Mouse (Mus musculus) midbrain, embryonic 11.5 days (tissue): ENCODE data around the gene Palmd. TPM values are rescaled to one million over a fixed set of nuclear protein-coding genes. Genes with fewer than 3 reads are reported as not detected.
A peak's percentile ranks its signal among the peaks of the same experiment; 100 is the strongest.

Experiments
- ATAC-seq: fragments of 200-750 bp; cut with Nextera tagmentation; 2 replicates; pipeline ENCODE4 v1.8.0; 2017; ENCODE audit warnings: moderate TSS enrichment, moderate library complexity; ENCODE audit not compliant: low FRiP score
- DNase-seq: peaks from one replicate; pipeline ENCODE4 v3.0.0; 2015; ENCODE audit warnings: low spot score; ENCODE audit errors: missing footprints
- H3K27ac ChIP-seq: fragments of 300-500 bp; sonication (generic); 2 replicates; pipeline ENCODE4 v1.5.1; 2014; ENCODE audit warnings: low read depth, low read length
- H3K27me3 ChIP-seq: fragments of 300-500 bp; sonication (generic); 2 replicates; pipeline ENCODE4 v1.6.1; 2014; ENCODE audit warnings: mild to moderate bottlenecking, low read length, moderate library complexity, mixed read lengths; ENCODE audit not compliant: control insufficient read depth, insufficient read depth
- H3K36me3 ChIP-seq: fragments of 300-500 bp; sonication (generic); 2 replicates; pipeline ENCODE4 v1.6.1; 2014; ENCODE audit warnings: mild to moderate bottlenecking, low read length, moderate library complexity, mixed read lengths; ENCODE audit not compliant: control insufficient read depth, insufficient read depth
- H3K4me1 ChIP-seq: fragments of 300-500 bp; sonication (generic); 2 replicates; pipeline ENCODE4 v1.6.1; 2014; ENCODE audit warnings: low read length; ENCODE audit not compliant: control insufficient read depth, insufficient read depth
- H3K4me2 ChIP-seq: fragments of 300-500 bp; sonication (generic); 2 replicates; pipeline ENCODE4 v1.6.1; 2014; ENCODE audit warnings: mild to moderate bottlenecking, moderate library complexity
- H3K4me3 ChIP-seq: fragments of 300-500 bp; sonication (generic); 2 replicates; pipeline ENCODE4 v1.5.1; 2014; ENCODE audit warnings: low read depth, low read length
- H3K9ac ChIP-seq: fragments of 300-500 bp; sonication (generic); 2 replicates; pipeline ENCODE4 v1.6.1; 2014; ENCODE audit warnings: low read length
- H3K9me3 ChIP-seq: fragments of 300-500 bp; sonication (generic); 2 replicates; pipeline ENCODE4 v1.6.1; 2016; ENCODE audit warnings: low read length; ENCODE audit not compliant: control insufficient read depth
- WGBS: fragments of 180-500 bp; shearing (Covaris S2); extraction: QIAGEN DNeasy Blood & Tissue Kit; methylation state at CpG from one replicate; pipeline ENCODE4 v1.1.7; 2014; 5-methylcytosine and 5-hydroxymethylcytosine counted together
- polyA plus RNA-seq: library from polyadenylated mRNA; unstranded; fragments of >200 nt; fragmentation: Nextera tagmentation; extraction: Ambion mirVana; gene quantifications from 2 replicates; pipeline ENCODE4 v1.2.1, GENCODE M21; 2014

Gene Palmd
- 5.1 and 5.3 TPM in 2 replicates for polyA plus RNA-seq

- Histone ChIP-seq H3K36me3 (no peaks in the 10 kb centered on the region), H3K4me3 (peak within 1 kb of the TSS; percentile 25), H3K4me2 (peak within 1 kb of the TSS; percentile 41), H3K9me3 (no peaks in the 10 kb centered on the region), H3K9ac (peak within 1 kb of the TSS; percentile 44), H3K27ac (no peak within 1 kb of the TSS; the same call in 1 of the 2 replicates), H3K4me1 (peaks cover 4% of the 10 kb centered on the region; the same call in 1 of the 2 replicates), H3K27me3 (no peaks in the 10 kb centered on the region)
- WGBS: 19% methylated on average over 17 of the region's 17 CpGs
- DNase-seq: peak; percentile 91
- ATAC-seq: peak; percentile 81
Observed at GRCm38 (mm10) chr3:116968540-116968997, at the start of gene Palmd. Gene Palmd, minus strand, starts transcription at chr3:116968987.

- H3K9me3 ChIP-seq: no peaks in the 10 kb centered on the region
- no peak for ATAC-seq
- no peaks in the 10 kb centered on the region for H3K36me3 ChIP-seq
- no peak for DNase-seq
- no peaks in the 10 kb centered on the region for H3K4me1 ChIP-seq
- no peak overlapping the region for H3K9ac ChIP-seq
- H3K4me2 ChIP-seq: no peak overlapping the region
- H3K27me3 ChIP-seq: no peaks in the 10 kb centered on the region
- no peak overlapping the region for H3K27ac ChIP-seq
- H3K4me3 ChIP-seq: no peak overlapping the region
- WGBS: 88% methylated on average over 6 of the region's 6 CpGs
Observed at GRCm38 (mm10) chr3:117010182-117010581, 41.4 kb upstream of the Palmd start.

DNA sequence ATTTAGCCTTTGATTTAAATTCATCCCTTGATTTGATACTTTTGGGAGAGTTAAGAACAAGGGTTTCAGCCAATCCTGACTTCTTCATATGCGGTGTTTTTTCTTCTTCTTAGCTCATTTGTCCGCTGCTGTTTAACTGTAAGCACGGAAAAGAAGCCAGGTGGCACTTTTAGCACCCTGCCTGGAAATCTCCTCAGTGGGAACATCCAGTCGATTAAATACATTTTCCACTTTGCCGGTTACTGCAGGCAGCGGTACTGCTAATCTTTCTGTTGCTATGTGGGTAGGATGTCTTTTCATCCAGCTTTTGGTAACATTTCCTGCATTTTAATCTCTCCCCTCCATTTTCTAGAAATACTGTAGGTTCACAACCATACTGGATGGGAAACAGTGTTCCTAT lies 38.6 kb upstream of the Palmd start:
- Histone ChIP-seq H3K4me2 (no peak overlapping the region), H3K36me3 (no peaks in the 10 kb centered on the region), H3K9me3 (no peaks in the 10 kb centered on the region), H3K4me1 (no peaks in the 10 kb centered on the region), H3K27ac (no peak overlapping the region), H3K9ac (no peak overlapping the region), H3K4me3 (no peak overlapping the region), H3K27me3 (no peaks in the 10 kb centered on the region)
- WGBS: 71% methylated on average over 6 of the region's 6 CpGs
- DNase-seq (no peak), ATAC-seq (no peak)

DNA sequence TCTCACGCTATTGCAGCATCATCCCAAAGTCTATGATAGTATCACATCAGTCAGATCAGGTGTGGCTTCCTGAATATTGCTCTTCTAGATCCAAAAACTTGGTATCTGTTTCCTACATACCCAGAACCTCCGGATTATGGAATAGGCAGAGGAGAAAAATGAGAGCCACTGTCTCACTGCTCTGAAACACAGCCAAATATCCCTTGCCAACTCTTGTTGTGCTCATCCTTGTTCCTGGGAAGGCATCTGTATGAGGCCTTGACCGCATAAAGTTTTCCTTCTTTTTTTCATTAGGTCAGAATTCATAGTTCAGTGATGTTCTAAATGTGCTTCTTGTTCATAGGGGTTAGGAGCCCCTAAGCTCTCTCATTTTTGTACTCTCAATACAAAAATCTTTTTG lies 37.8 kb upstream of the Palmd start:
- H3K4me3 ChIP-seq: no peak overlapping the region
- ATAC-seq (no peak), DNase-seq (no peak)
- no peak overlapping the region for H3K4me2 ChIP-seq
- H3K36me3 ChIP-seq: no peaks in the 10 kb centered on the region
- no peak overlapping the region for H3K27ac ChIP-seq
- H3K4me1 ChIP-seq: peaks cover 5% of the 10 kb centered on the region
- H3K27me3 ChIP-seq: no peaks in the 10 kb centered on the region
- no peaks in the 10 kb centered on the region for H3K9me3 ChIP-seq
- WGBS: 91% methylated on average over 3 of the region's 3 CpGs
- H3K9ac ChIP-seq: no peak overlapping the region

GRCm38 (mm10) chr3:117003379-117003778 lies 34.6 kb upstream of the Palmd start:
- no peak for DNase-seq
- no peaks in the 10 kb centered on the region for H3K27me3 ChIP-seq
- 82% methylated on average over 6 of the region's 6 CpGs for WGBS
- no peaks in the 10 kb centered on the region for H3K9me3 ChIP-seq
- H3K9ac ChIP-seq: no peak overlapping the region
- no peak overlapping the region for H3K27ac ChIP-seq
- no peak overlapping the region for H3K4me3 ChIP-seq
- H3K36me3 ChIP-seq: no peaks in the 10 kb centered on the region
- ATAC-seq: no peak
- no peak overlapping the region for H3K4me2 ChIP-seq
- peaks cover 5% of the 10 kb centered on the region for H3K4me1 ChIP-seq

- Histone ChIP-seq H3K9ac (no peak overlapping the region), H3K27ac (no peak overlapping the region), H3K9me3 (no peaks in the 10 kb centered on the region), H3K4me1 (peaks cover 5% of the 10 kb centered on the region), H3K4me3 (no peak overlapping the region), H3K4me2 (no peak overlapping the region), H3K27me3 (no peaks in the 10 kb centered on the region), H3K36me3 (no peaks in the 10 kb centered on the region)
- ATAC-seq (peak; percentile 75), DNase-seq (no peak)
- 53% methylated on average over 9 of the region's 9 CpGs for WGBS
Observed at GRCm38 (mm10) chr3:117001686-117002485, 33.1 kb upstream of the Palmd start.

DNA sequence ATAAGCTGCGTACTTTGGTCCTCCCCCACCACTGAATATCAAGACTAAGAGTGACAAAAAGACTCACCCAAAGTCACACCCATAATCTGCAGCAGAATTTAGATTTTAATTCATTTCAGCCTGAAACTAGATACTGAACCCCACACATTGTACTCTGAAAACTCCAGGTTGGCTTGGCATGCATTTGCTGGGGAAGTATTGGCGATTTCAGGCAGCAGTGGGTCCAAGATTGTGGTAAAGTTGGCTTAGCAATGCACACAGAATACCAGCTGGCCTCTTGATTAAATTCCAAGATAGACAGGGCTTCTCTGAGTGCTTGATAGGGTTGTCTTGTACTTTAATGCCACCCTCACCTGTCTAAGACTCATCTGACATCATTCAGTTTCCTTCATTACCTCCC lies 24.2 kb upstream of the Palmd start:
- Histone ChIP-seq H3K36me3 (no peaks in the 10 kb centered on the region), H3K9me3 (no peaks in the 10 kb centered on the region), H3K4me1 (no peaks in the 10 kb centered on the region), H3K9ac (no peak overlapping the region), H3K27ac (no peak overlapping the region), H3K27me3 (no peaks in the 10 kb centered on the region), H3K4me3 (no peak overlapping the region), H3K4me2 (no peak overlapping the region)
- ATAC-seq (no peak), DNase-seq (no peak)
- WGBS: 81% methylated on average over 2 of the region's 2 CpGs

- DNase-seq: no peak
- peaks cover 2% of the 10 kb centered on the region; the same call in 1 of the 2 replicates for H3K4me1 ChIP-seq
- H3K4me2 ChIP-seq: no peak overlapping the region
- no peak overlapping the region for H3K4me3 ChIP-seq
- H3K36me3 ChIP-seq: no peaks in the 10 kb centered on the region
- no peaks in the 10 kb centered on the region for H3K27me3 ChIP-seq
- ATAC-seq: no peak
- H3K9me3 ChIP-seq: no peaks in the 10 kb centered on the region
- H3K9ac ChIP-seq: no peak overlapping the region
- 84% methylated on average over 2 of the region's 2 CpGs for WGBS
- no peak overlapping the region for H3K27ac ChIP-seq
Observed at GRCm38 (mm10) chr3:116991180-116991579, 22.4 kb upstream of the Palmd start.

GRCm38 (mm10) chr3:116988221-116988620 lies 19.4 kb upstream of the Palmd start:
- no peak for ATAC-seq
- Histone ChIP-seq H3K4me3 (no peak overlapping the region), H3K9ac (no peak overlapping the region), H3K27me3 (no peaks in the 10 kb centered on the region), H3K4me1 (peaks cover 9% of the 10 kb centered on the region; the same call in 1 of the 2 replicates), H3K36me3 (no peaks in the 10 kb centered on the region), H3K27ac (no peak overlapping the region), H3K4me2 (no peak overlapping the region), H3K9me3 (no peaks in the 10 kb centered on the region)
- 87% methylated on average over 3 of the region's 3 CpGs for WGBS
- DNase-seq: no peak
